Comparison of ENCODE assay signal across 9 mouse cellular contexts in the genomic region with DNA sequence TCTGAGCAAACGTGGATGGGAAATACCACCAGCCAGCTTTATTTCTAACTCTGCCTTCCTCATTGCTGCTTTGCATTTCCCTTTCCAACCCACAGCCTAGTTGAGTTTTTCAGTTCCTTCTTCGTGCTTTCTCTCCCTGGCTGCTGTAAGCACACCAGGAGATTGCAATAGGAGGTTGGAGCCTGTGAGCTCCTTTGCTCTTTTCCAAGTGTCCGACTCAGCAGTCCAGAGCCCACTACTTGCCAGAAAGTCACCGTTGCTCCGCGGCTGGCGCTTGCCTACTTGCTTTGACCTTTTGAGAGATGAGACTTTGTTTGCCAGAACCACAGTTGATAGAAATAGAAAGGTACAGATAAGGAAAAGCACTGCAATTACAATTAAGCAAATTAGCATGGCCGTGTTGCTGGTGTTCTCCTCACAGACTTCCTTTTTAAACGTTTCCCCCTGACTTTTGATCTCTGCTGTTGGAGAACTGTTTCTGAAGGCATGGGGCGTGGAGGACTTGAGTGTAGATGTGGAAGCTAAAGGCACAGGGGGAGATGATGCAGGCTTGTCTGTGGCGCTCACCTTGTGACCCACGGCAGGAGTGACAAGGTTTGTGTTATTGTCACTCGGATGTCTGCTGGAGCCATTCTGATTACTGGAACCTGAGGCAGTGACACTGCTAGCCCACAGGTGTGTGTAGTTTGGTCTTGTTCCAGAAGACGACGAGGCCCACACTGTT. TPM values are rescaled to one million over a fixed set of nuclear protein-coding genes. Genes with fewer than 3 reads are reported as not detected.
DNase-seq lines count a peak whose midpoint lies in the region; ATAC-seq and TF ChIP-seq lines count a peak whose summit lies in the region.
"Had no signal": no experiment of that assay in that cellular context is flagged by ENCODE, and none has a peak within 500 bp of the region (broad histone marks: within the 10 kb centered on the region; RNA-seq: fewer than 3 reads in every experiment).

No protein-coding gene starts in this region.

- H3K79me2 ChIP-seq in CH12.LX (replicated peaks; ENCODE audit: control insufficient read depth, extremely low read depth, insufficient read depth, poor library complexity, severe bottlenecking): peaks cover 38% of the 10 kb centered on the region

- H3K9ac ChIP-seq in heart, embryonic 12.5 days: no peak overlapping the region
- H3K9ac ChIP-seq in CH12.LX (ENCODE audit: insufficient read depth, low read depth): peak overlapping the region; percentile 99
- peak overlapping the region; percentile 13; the same call in 1 of the 2 replicates for H3K9ac ChIP-seq in liver, embryonic 13.5 days
- H3K9ac ChIP-seq: liver, embryonic 14.5 days had no signal

- TF ChIP-seq CTCF in CH12.LX (conservative IDR thresholded peaks at IDR 0.05 in 1 of 2, IDR thresholded peaks at IDR 0.05 in 1 of 2; ENCODE audit: low read depth in 2 of 2, low read length in 2 of 2): no peak

- H3K9me3 ChIP-seq in heart, embryonic 12.5 days (replicated peaks): no peaks in the 10 kb centered on the region
- no peaks in the 10 kb centered on the region for H3K9me3 ChIP-seq in CH12.LX (replicated peaks; ENCODE audit: low read length)
- H3K9me3 ChIP-seq in liver, embryonic 13.5 days (replicated peaks): no peaks in the 10 kb centered on the region

- DNase-seq in heart, adult 11 months: peak; percentile 96
- DNase-seq in CH12.LX (ENCODE audit: extremely low read depth): peak; percentile 96
- DNase-seq in liver, embryonic 13.5 days: no peak
- DNase-seq in cerebellum, adult 9-10 months: no peak
- DNase-seq in embryo, embryonic 9.5 days (ENCODE audit: extremely low spot score): no peak
- DNase-seq in layer of hippocampus, adult 9-10 months (ENCODE audit: low spot score): no peak

- no peak for ATAC-seq in heart, embryonic 12.5 days (ENCODE audit: insufficient number of reproducible peaks, low FRiP score)
- peak; percentile 45 for ATAC-seq in granulocyte monocyte progenitor cell, adult 5-6 weeks (replicated peaks; ENCODE audit: poor library complexity, severe bottlenecking)
- no peak for ATAC-seq in liver, embryonic 13.5 days (ENCODE audit: low read depth)

- peak; percentile 25 for TF ChIP-seq RAD21 in CH12.LX (IDR thresholded peaks at IDR 0.05; ENCODE audit: low read depth, low read length)

- WGBS in heart, embryonic 12.5 days: 56% methylated on average over 15 of the region's 15 CpGs
- WGBS in liver, embryonic 13.5 days (ENCODE audit: insufficient replicate concordance): 43% methylated on average over 15 of the region's 15 CpGs

- H3K27me3 ChIP-seq in heart, embryonic 12.5 days (replicated peaks): no peaks in the 10 kb centered on the region
- no peaks in the 10 kb centered on the region for H3K27me3 ChIP-seq in CH12.LX (replicated peaks)
- no peaks in the 10 kb centered on the region for H3K27me3 ChIP-seq in liver, embryonic 13.5 days

- peak; percentile 100 for TF ChIP-seq EP300 in CH12.LX (IDR thresholded peaks at IDR 0.05; ENCODE audit: low read length)

- peak; percentile 69; the same call in 1 of the 2 replicates for TF ChIP-seq POLR2A in CH12.LX (IDR thresholded peaks at IDR 0.05; ENCODE audit: low read depth, low read length)

- dilution Hi-C loops in CH12.LX (cut with MboI; ENCODE audit: extremely low pct_ligation_motif_present, extremely low pct_unique_long_range_greater_than_20kb, low sequenced_read_pairs): no loop called here

- in situ Hi-C loops in CH12.LX (cut with MboI; ENCODE audit: low pct_ligation_motif_present, low pct_unique_long_range_greater_than_20kb, low sequenced_read_pairs): no loop called here

- H3K27ac ChIP-seq in heart, embryonic 12.5 days (ENCODE audit: poor library complexity, severe bottlenecking): no peak overlapping the region
- peak overlapping the region; percentile 97 for H3K27ac ChIP-seq in CH12.LX (ENCODE audit: insufficient read depth, low read depth)
- H3K27ac ChIP-seq in liver, embryonic 13.5 days: peak overlapping the region; percentile 71
- H3K27ac ChIP-seq: liver, embryonic 14.5 days had no signal

- H3K4me1 ChIP-seq in heart, embryonic 12.5 days (replicated peaks): peaks cover 9% of the 10 kb centered on the region; the same call in 1 of the 2 replicates
- peaks cover 24 to 60% of the 10 kb centered on the region in 2 experiments for H3K4me1 ChIP-seq in CH12.LX (ENCODE audit: control insufficient read depth in 1 of 2, insufficient read depth in 2 of 2)
- peaks cover 50% of the 10 kb centered on the region for H3K4me1 ChIP-seq in liver, embryonic 13.5 days (replicated peaks)

- H3K36me3 ChIP-seq in heart, embryonic 12.5 days: 0 out of 2 replicates have a peak, but pooled peaks cover 9% of the 10 kb centered on the region
- H3K36me3 ChIP-seq in CH12.LX (replicated peaks in 1 of 2; ENCODE audit: control insufficient read depth in 1 of 2, insufficient read depth in 1 of 2, low read length in 1 of 2): peaks cover 18 to 35% of the 10 kb centered on the region in 2 experiments
- no peaks in the 10 kb centered on the region for H3K36me3 ChIP-seq in liver, embryonic 13.5 days

- no peak overlapping the region for H3K4me3 ChIP-seq in heart, embryonic 12.5 days
- H3K4me3 ChIP-seq in CH12.LX (replicated peaks in 1 of 3; ENCODE audit: low read depth in 2 of 3, low read length in 2 of 3, poor library complexity in 1 of 3): peak overlapping the region; percentile 5 to 65 (median 35)
- H3K4me3 ChIP-seq in liver, embryonic 13.5 days (replicated peaks): no peak overlapping the region

- no peak overlapping the region for H3K4me2 ChIP-seq in heart, embryonic 12.5 days
- peak overlapping the region; percentile 82 for H3K4me2 ChIP-seq in CH12.LX (ENCODE audit: insufficient read depth, low read depth, poor library complexity, severe bottlenecking)
- H3K4me2 ChIP-seq in liver, embryonic 13.5 days: peak overlapping the region; percentile 19; the same call in 1 of the 2 replicates

TF ChIP-seq in CH12.LX, 34 proteins besides CTCF, POLR2A, EP300 and RAD21 (continues in another document):
- TF ChIP-seq NELFE (IDR thresholded peaks at IDR 0.05; ENCODE audit: low read depth, low read length) (peak; percentile 64), UBTF (IDR thresholded peaks at IDR 0.05; ENCODE audit: low read depth, low read length) (peak; percentile 72; the same call in 1 of the 2 replicates), ELF1 (IDR thresholded peaks at IDR 0.05; ENCODE audit: low read depth, low read length) (peak; percentile 81), POLR2AphosphoS2 (IDR thresholded peaks at IDR 0.05; ENCODE audit: low read depth, low read length) (peak; percentile 96), GABPA (IDR thresholded peaks at IDR 0.05; ENCODE audit: insufficient replicate concordance, low read depth, low read length) (no peak), ETS1 (conservative IDR thresholded peaks at IDR 0.05; ENCODE audit: low read depth, low read length) (peak; percentile 98), MEF2A (IDR thresholded peaks at IDR 0.05; ENCODE audit: borderline replicate concordance, low read depth, low read length) (peak; percentile 97), CHD2 (IDR thresholded peaks at IDR 0.05; ENCODE audit: low read length) (peak; percentile 83), MAFK (IDR thresholded peaks at IDR 0.05; ENCODE audit: insufficient replicate concordance, low read length) (peak; percentile 90), RCOR1 (conservative IDR thresholded peaks at IDR 0.05; ENCODE audit: low read depth, low read length) (peak; percentile 98), ZNF384 (IDR thresholded peaks at IDR 0.05; ENCODE audit: low read depth, low read length) (no peak), ZKSCAN1 (IDR thresholded peaks at IDR 0.05; ENCODE audit: borderline replicate concordance, low read depth, low read length) (no peak), MYC (IDR thresholded peaks at IDR 0.05; ENCODE audit: low read depth, low read length) (peak; percentile 99), HCFC1 (IDR thresholded peaks at IDR 0.05; ENCODE audit: low read depth, low read length) (peak; percentile 64)

RNA-seq across cellular contexts. Expression of gene Evi2, which starts 3.2 kb away (rescaled TPM):
- polyA plus RNA-seq in heart, embryonic 12.5 days (2016; fragmentation: Nextera tagmentation; extraction: Ambion mirVana): 0.55 and 0.64 TPM in 2 replicates
- total RNA-seq in CH12.LX (2012; rRNA removed): 1.0 and 1.2 TPM in 2 replicates
- 2.8 and 3.8 TPM in 2 replicates for total RNA-seq in CH12.LX (2014; rRNA removed)
- 2.9 and 6.2 TPM in 2 replicates for polyA plus RNA-seq in CH12.LX (2012; ENCODE audit: insufficient read length, low read depth)
- total RNA-seq in granulocyte monocyte progenitor cell, adult 5-6 weeks (2014; fragmentation: Nextera tagmentation): 20.2 and 33.1 TPM in 2 replicates
- 4.0 and 7.4 TPM in 2 replicates for total RNA-seq in granulocyte monocyte progenitor cell, adult 5-6 weeks (2017)
- 0.43 and 0.82 TPM in 2 replicates for polyA plus RNA-seq in liver, embryonic 13.5 days (2015; fragmentation: Nextera tagmentation; extraction: Ambion mirVana)

RNA-seq across cellular contexts. Expression of gene Evi2a, which starts 3.2 kb away (rescaled TPM):
- 1.1 and 1.7 TPM in 2 replicates for polyA plus RNA-seq in heart, embryonic 12.5 days (2016; fragmentation: Nextera tagmentation; extraction: Ambion mirVana)
- 87.4 and 137 TPM in 2 replicates for total RNA-seq in CH12.LX (2012; rRNA removed)
- total RNA-seq in CH12.LX (2014; rRNA removed): 164 and 165 TPM in 2 replicates
- polyA plus RNA-seq in CH12.LX (2012; ENCODE audit: insufficient read length, low read depth): 138 and 140 TPM in 2 replicates
- total RNA-seq in granulocyte monocyte progenitor cell, adult 5-6 weeks (2014; fragmentation: Nextera tagmentation): 6.7 and 10.8 TPM in 2 replicates
- 20.1 and 26.7 TPM in 2 replicates for total RNA-seq in granulocyte monocyte progenitor cell, adult 5-6 weeks (2017)
- polyA plus RNA-seq in liver, embryonic 13.5 days (2015; fragmentation: Nextera tagmentation; extraction: Ambion mirVana): 5.0 and 5.8 TPM in 2 replicates

RNA-seq across cellular contexts. Expression of gene Evi2b, which starts 3.6 kb away (rescaled TPM):
- 0.36 TPM in 1 of 2 replicates, not detected in the other for polyA plus RNA-seq in heart, embryonic 12.5 days (2016; fragmentation: Nextera tagmentation; extraction: Ambion mirVana)
- total RNA-seq in CH12.LX (2012; rRNA removed): 10.0 and 12.0 TPM in 2 replicates
- total RNA-seq in CH12.LX (2014; rRNA removed): 37.9 and 40.5 TPM in 2 replicates
- 86.9 and 105 TPM in 2 replicates for polyA plus RNA-seq in CH12.LX (2012; ENCODE audit: insufficient read length, low read depth)
- total RNA-seq in granulocyte monocyte progenitor cell, adult 5-6 weeks (2014; fragmentation: Nextera tagmentation): 242 and 361 TPM in 2 replicates
- 80.1 and 82.3 TPM in 2 replicates for total RNA-seq in granulocyte monocyte progenitor cell, adult 5-6 weeks (2017)
- 4.0 and 6.2 TPM in 2 replicates for polyA plus RNA-seq in liver, embryonic 13.5 days (2015; fragmentation: Nextera tagmentation; extraction: Ambion mirVana)

RNA-seq across cellular contexts. Expression of gene Omg, which starts 23.3 kb away (rescaled TPM):
- polyA plus RNA-seq in heart, embryonic 12.5 days (2016; fragmentation: Nextera tagmentation; extraction: Ambion mirVana): 0.08 TPM in 2 replicates
- 0.13 TPM in 2 replicates for total RNA-seq in CH12.LX (2012; rRNA removed)
- 0.09 TPM in 1 of 2 replicates, not detected in the other for total RNA-seq in CH12.LX (2014; rRNA removed)
- 0.17 TPM in 1 of 2 replicates, not detected in the other for polyA plus RNA-seq in CH12.LX (2012; ENCODE audit: insufficient read length, low read depth)
- 0.86 TPM in 1 of 2 replicates, not detected in the other for total RNA-seq in granulocyte monocyte progenitor cell, adult 5-6 weeks (2014; fragmentation: Nextera tagmentation)
- total RNA-seq in granulocyte monocyte progenitor cell, adult 5-6 weeks (2017): 0.04 TPM in 1 of 2 replicates, not detected in the other
- polyA plus RNA-seq in liver, embryonic 13.5 days (2015; fragmentation: Nextera tagmentation; extraction: Ambion mirVana): not detected in 2 replicates

Comparison
In these comparisons a context has a peak if more than half of its experiments do, and no peak if none do; other contexts are left out.
1. DNase-seq: peak in heart, adult 11 months (single experiment) and CH12.LX (single experiment); none in liver, embryonic 13.5 days (single experiment), cerebellum, adult 9-10 months (single experiment), embryo, embryonic 9.5 days (single experiment) and layer of hippocampus, adult 9-10 months (single experiment).
2. H3K4me3 ChIP-seq: peak in CH12.LX (3 of 3); none in heart, embryonic 12.5 days (single experiment) and liver, embryonic 13.5 days (single experiment).
3. RNA of gene Evi2a, which starts 3.2 kb away (polyA plus RNA-seq): 138 to 140 TPM in CH12.LX; 5.0 to 5.8 TPM in liver, embryonic 13.5 days and 1.1 to 1.7 TPM in heart, embryonic 12.5 days; every median in the first group is over 10 times any median in the second.
4. RNA of gene Evi2b, which starts 3.6 kb away (polyA plus RNA-seq): 86.9 to 105 TPM in CH12.LX; 4.0 to 6.2 TPM in liver, embryonic 13.5 days and 0.36 TPM in heart, embryonic 12.5 days; every median in the first group is over 10 times any median in the second.